Mouse (Mus musculus) limb, embryonic 12.5 days (tissue): Measurements from ENCODE around the gene Zfp541. TPM values are rescaled to one million over a fixed set of nuclear protein-coding genes. Genes with fewer than 3 reads are reported as not detected.

Experiments
- ATAC-seq: fragments of 200-750 bp; cut with Nextera tagmentation; 2 replicates; pipeline ENCODE4 v1.8.0; 2017; ENCODE audit warnings: low read depth, moderate TSS enrichment; ENCODE audit not compliant: insufficient number of reproducible peaks, insufficient read depth, low FRiP score, low TSS enrichment
- H3K27ac ChIP-seq: fragments of 300-500 bp; sonication (generic); 2 replicates; pipeline ENCODE4 v1.5.1; 2016; ENCODE audit warnings: mild to moderate bottlenecking, moderate library complexity
- H3K27me3 ChIP-seq: fragments of 300-500 bp; sonication (generic); 2 replicates; pipeline ENCODE4 v1.6.1; 2016; ENCODE audit warnings: mild to moderate bottlenecking, moderate library complexity
- H3K36me3 ChIP-seq: fragments of 300-500 bp; sonication (generic); 2 replicates; pipeline ENCODE4 v1.6.1; 2016; ENCODE audit warnings: mild to moderate bottlenecking, moderate library complexity
- H3K4me1 ChIP-seq: fragments of 300-500 bp; sonication (generic); replicated peaks from 2 replicates; pipeline ENCODE4 v1.6.1; 2016
- H3K4me2 ChIP-seq: fragments of 300-500 bp; sonication (generic); 2 replicates; pipeline ENCODE4 v1.6.1; 2016; ENCODE audit warnings: mild to moderate bottlenecking, moderate library complexity
- H3K4me3 ChIP-seq: fragments of 300-500 bp; sonication (generic); replicated peaks from 2 replicates; pipeline ENCODE4 v1.5.1; 2016; ENCODE audit warnings: mild to moderate bottlenecking
- H3K9ac ChIP-seq: fragments of 300-500 bp; sonication (generic); replicated peaks from 2 replicates; pipeline ENCODE4 v1.6.1; 2016; ENCODE audit warnings: mild to moderate bottlenecking, moderate library complexity
- H3K9me3 ChIP-seq: fragments of 300-500 bp; sonication (generic); 2 replicates; pipeline ENCODE4 v1.6.1; 2016; ENCODE audit warnings: mild to moderate bottlenecking, moderate library complexity
- WGBS: fragments of 180-500 bp; shearing (Covaris S2); methylation state at CpG from one replicate; pipeline ENCODE4 v1.1.7; 2016; 5-methylcytosine and 5-hydroxymethylcytosine counted together
- polyA plus RNA-seq: library from polyadenylated mRNA; unstranded; fragments of >200 nt; fragmentation: Nextera tagmentation; extraction: Ambion mirVana; gene quantifications from 2 replicates; pipeline ENCODE4 v1.2.1, GENCODE M21; 2016

Gene Zfp541
- polyA plus RNA-seq, 1 experiment from 2014 or later, result not detected

DNA sequence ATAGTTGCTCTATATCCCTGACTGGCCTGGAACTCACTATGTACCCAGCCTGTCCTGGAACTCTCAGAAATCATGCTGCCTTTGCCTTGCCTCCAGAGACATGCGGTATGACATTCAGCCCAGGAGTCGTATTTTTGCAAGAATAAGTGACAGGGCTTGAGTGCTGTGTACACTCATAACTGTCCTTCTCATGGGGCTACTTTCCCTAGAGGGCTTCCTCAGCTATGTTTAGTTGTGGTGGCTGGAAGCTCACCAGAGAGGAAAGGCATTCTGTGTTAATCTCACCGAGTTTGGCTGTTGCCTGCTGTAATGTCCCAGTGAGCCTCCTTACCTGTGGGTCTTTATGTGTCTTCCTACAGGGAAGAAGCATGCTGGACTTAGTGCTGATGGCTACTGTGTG is 33.0 kb downstream of the Zfp541 start:
- 76% methylated on average over 3 of the region's 3 CpGs for WGBS
- H3K9me3 ChIP-seq, result no peaks in the 10 kb centered on the region
- H3K27me3 ChIP-seq, result 0 out of 2 replicates have a peak, but pooled peaks cover 3% of the 10 kb centered on the region
- no peaks in the 10 kb centered on the region for H3K36me3 ChIP-seq
- ATAC-seq, result no peak
- H3K4me1 ChIP-seq, result peaks cover 9% of the 10 kb centered on the region
- no peak overlapping the region for H3K4me3 ChIP-seq
- no peak overlapping the region for H3K9ac ChIP-seq
- H3K27ac ChIP-seq, result no peak overlapping the region
- H3K4me2 ChIP-seq, result no peak overlapping the region

DNA sequence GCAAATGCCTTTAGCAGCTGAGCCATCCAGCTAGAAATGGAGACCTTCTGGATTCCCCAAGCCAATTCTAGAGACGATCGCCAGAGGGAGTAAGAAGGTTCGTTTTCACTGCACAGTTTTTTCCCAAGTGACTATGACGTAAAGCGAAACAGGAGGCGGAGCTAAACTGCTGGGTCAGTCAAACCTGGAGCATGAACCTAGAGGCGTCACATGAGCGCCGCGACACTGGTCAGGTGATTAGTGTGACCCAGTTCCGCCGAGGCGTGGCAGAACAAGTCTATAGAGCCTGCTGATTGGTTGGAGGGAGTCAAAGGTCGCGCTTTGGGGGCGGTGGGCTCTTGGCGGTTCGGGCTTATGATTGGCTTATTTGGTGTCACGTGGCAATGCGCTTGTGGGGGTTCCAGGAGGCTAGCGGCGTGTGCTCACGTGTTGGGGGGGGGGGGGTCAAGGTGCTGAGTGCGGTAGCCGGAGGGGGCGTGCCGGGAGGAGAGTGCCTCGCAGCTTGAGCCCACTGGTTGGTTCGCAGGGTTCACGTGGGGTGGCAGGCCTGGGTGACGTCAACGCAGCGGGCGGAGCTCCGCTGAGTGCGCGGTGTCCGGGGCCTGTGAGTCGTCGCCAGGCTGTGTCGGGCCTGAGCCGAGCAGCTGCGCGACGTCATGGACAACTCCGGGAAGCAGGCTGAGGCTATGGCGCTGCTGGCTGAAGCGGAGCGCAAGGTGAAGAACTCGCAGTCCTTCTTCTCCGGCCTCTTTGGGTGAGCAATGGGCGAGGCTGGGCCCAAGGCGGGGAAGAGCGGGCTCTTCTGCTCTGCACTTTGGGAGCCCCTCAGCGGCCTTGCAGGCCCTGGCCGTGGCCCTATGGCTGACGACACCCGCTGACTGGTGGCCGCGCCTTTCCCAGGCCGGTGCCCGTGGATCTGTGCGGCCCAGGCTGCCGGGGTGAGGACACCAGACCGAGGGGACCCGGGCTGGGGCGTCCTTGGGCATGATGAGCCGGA is 36.7 kb downstream of the Zfp541 start, which contains the start of gene Napa:
Napa (plus strand) TSS at position 438 of the 997 bp plus-strand sequence.
- peaks cover 27% of the 10 kb centered on the region for H3K36me3 ChIP-seq
- H3K4me3 ChIP-seq, result peak within 1 kb of the TSS; percentile 93
- ATAC-seq, result peak; percentile 98
- peak within 1 kb of the TSS; percentile 96 for H3K9ac ChIP-seq
- peak within 1 kb of the TSS; percentile 80 for H3K27ac ChIP-seq
- 0 out of 2 replicates have a peak, but pooled peaks cover 3% of the 10 kb centered on the region for H3K27me3 ChIP-seq
- no peaks in the 10 kb centered on the region for H3K9me3 ChIP-seq
- WGBS, result under 1% methylated on average over 68 of the region's 68 CpGs
- peaks cover 19% of the 10 kb centered on the region for H3K4me1 ChIP-seq
- H3K4me2 ChIP-seq, result peak within 1 kb of the TSS; percentile 86

DNA sequence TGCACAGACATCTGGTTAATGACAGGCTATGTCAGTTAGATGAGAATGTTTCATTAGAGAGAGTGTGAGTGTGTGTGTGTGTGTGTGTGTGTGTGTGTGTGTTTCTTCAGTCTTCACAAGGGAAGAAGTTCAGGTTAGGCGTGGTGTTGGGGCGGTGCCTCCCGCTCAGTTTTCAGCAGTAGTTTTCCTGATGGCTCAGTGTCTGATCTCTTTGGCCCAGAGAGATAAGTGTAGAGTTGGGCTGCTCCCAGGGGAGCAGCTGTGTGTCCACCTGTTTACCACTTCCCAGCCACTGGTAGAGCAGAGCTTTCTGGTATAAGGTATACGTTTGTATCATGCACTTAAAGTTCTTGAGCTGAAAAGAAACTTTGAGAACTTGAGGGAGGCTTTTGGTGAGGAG is 38.3 kb downstream of the Zfp541 start:
- peaks cover 19% of the 10 kb centered on the region for H3K4me1 ChIP-seq
- H3K9me3 ChIP-seq, result no peaks in the 10 kb centered on the region
- peak overlapping the region; percentile 86 for H3K4me2 ChIP-seq
- H3K27me3 ChIP-seq, result no peaks in the 10 kb centered on the region
- 84% methylated on average over 4 of the region's 4 CpGs for WGBS
- no peak for ATAC-seq
- H3K27ac ChIP-seq, result no peak overlapping the region
- H3K9ac ChIP-seq, result peak overlapping the region; percentile 96; the same call in 1 of the 2 replicates
- peak overlapping the region; percentile 93; the same call in 1 of the 2 replicates for H3K4me3 ChIP-seq
- H3K36me3 ChIP-seq, result peaks cover 43% of the 10 kb centered on the region

- Histone ChIP-seq H3K4me1 (peaks cover 19% of the 10 kb centered on the region), H3K9me3 (no peaks in the 10 kb centered on the region), H3K4me2 (no peak overlapping the region), H3K27me3 (no peaks in the 10 kb centered on the region), H3K9ac (no peak overlapping the region), H3K4me3 (no peak overlapping the region), H3K27ac (no peak overlapping the region), H3K36me3 (peaks cover 52% of the 10 kb centered on the region)
- WGBS, result 73% methylated on average over 7 of the region's 7 CpGs
- ATAC-seq, result no peak
Observed at GRCm38 (mm10) chr7:16101081-16101480, 39.5 kb downstream of the Zfp541 start.

DNA sequence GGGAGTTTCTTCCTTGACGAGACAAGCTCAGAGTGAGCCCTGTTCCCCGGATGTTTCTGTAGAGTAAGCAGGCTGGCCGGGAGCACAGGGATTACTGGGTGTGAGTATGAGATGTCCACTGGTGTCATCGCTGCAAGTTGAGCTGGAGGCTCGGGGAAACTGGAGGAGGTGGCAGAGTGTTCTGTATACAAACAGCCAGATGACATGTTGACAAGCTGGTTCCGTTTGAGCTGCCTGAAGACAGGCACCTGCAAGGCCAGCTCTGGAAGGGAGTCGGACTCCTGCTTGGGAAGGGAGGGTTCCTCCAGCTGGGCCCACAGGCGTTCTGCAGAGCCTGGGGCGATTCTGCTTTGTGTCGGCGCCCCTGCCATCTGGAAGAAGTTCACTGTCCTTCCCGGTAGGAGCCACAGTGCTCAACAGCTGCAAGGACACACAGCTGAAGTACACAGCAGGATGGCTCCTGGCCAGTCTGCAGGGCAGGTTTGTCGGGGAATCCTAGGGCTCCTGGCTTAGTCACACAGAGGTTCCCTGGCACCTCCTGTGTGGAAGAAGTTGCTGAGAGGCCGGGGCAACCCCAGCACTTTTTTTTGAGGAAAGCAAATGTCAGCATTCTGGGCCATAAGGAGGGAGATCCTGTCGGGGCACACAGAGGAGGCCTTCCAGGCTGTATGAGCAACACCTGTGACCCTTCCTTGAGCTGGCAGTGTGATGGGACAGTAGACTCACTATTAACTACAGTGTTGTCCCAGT is 40.3 kb downstream of the Zfp541 start:
- Histone ChIP-seq H3K9me3 (no peaks in the 10 kb centered on the region), H3K27me3 (no peaks in the 10 kb centered on the region), H3K36me3 (peaks cover 56% of the 10 kb centered on the region), H3K27ac (no peak overlapping the region), H3K4me3 (no peak overlapping the region), H3K4me1 (peaks cover 19% of the 10 kb centered on the region), H3K9ac (no peak overlapping the region), H3K4me2 (no peak overlapping the region)
- 77% methylated on average over 15 of the region's 15 CpGs for WGBS
- no peak for ATAC-seq

- no peaks in the 10 kb centered on the region for H3K9me3 ChIP-seq
- no peak for ATAC-seq
- H3K4me2 ChIP-seq, result no peak overlapping the region
- H3K9ac ChIP-seq, result no peak overlapping the region
- no peak overlapping the region for H3K4me3 ChIP-seq
- peaks cover 17% of the 10 kb centered on the region for H3K4me1 ChIP-seq
- no peaks in the 10 kb centered on the region for H3K27me3 ChIP-seq
- WGBS, result 94% methylated on average over 5 of the region's 5 CpGs
- H3K27ac ChIP-seq, result no peak overlapping the region
- H3K36me3 ChIP-seq, result peaks cover 64% of the 10 kb centered on the region
Observed at GRCm38 (mm10) chr7:16102686-16103226, 41.1 kb downstream of the Zfp541 start.

- no peak for ATAC-seq
- Histone ChIP-seq H3K27me3 (no peaks in the 10 kb centered on the region), H3K9ac (no peak overlapping the region), H3K4me2 (no peak overlapping the region), H3K36me3 (peaks cover 74% of the 10 kb centered on the region), H3K9me3 (no peaks in the 10 kb centered on the region), H3K4me1 (peaks cover 17% of the 10 kb centered on the region), H3K27ac (no peak overlapping the region), H3K4me3 (no peak overlapping the region)
- WGBS, result 70% methylated on average over 6 of the region's 6 CpGs
Observed at GRCm38 (mm10) chr7:16103760-16104159, 42.1 kb downstream of the Zfp541 start.

DNA sequence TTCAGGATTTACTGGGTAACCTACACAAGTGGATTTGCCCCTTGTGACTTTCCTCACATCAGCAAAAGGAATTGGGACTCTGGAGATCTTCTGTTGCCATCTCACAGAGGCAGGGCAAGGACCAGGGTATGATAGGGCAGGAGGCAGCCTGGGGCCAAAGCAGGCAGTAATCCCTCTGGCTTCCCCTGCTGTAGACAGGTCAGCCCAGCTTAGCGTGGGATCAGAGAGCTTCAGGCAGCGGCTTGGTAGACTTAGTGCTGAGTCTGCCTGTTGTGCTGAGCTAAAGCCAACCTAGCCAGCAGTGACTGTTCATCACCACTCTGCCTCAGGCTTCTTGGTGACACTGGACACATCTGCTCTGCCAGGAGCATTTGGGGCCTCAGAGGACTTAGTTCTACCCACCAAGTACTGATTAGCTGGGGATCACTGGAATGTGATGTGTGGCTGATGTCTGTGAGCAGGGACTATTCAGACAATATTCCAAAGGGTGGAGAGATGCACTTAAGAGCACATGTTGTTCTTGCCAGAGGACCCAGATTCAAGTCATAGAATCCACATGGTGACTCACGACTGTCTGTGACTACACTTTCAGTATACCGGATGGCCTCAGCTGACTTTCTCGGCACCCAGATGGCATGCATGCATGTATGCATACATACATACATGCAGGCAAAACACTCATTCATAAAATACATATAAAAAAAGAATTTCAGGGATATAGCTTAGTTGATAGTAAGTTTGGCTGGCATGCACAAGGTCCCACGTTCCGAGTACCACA is 43.2 kb downstream of the Zfp541 start:
- Histone ChIP-seq H3K4me2 (no peak overlapping the region), H3K4me1 (peaks cover 8% of the 10 kb centered on the region), H3K27me3 (no peaks in the 10 kb centered on the region), H3K36me3 (peaks cover 85% of the 10 kb centered on the region), H3K4me3 (no peak overlapping the region), H3K27ac (no peak overlapping the region), H3K9me3 (no peaks in the 10 kb centered on the region), H3K9ac (no peak overlapping the region)
- ATAC-seq, result no peak
- 90% methylated on average over 7 of the region's 7 CpGs for WGBS

GRCm38 (mm10) chr7:16108886-16109542 is 47.4 kb downstream of the Zfp541 start:
- Histone ChIP-seq H3K27ac (no peak overlapping the region), H3K4me3 (no peak overlapping the region), H3K4me1 (no peaks in the 10 kb centered on the region), H3K36me3 (peaks cover 93% of the 10 kb centered on the region), H3K27me3 (no peaks in the 10 kb centered on the region), H3K9me3 (no peaks in the 10 kb centered on the region), H3K9ac (no peak overlapping the region), H3K4me2 (no peak overlapping the region)
- WGBS, result 91% methylated on average over 9 of the region's 9 CpGs
- no peak for ATAC-seq

DNA sequence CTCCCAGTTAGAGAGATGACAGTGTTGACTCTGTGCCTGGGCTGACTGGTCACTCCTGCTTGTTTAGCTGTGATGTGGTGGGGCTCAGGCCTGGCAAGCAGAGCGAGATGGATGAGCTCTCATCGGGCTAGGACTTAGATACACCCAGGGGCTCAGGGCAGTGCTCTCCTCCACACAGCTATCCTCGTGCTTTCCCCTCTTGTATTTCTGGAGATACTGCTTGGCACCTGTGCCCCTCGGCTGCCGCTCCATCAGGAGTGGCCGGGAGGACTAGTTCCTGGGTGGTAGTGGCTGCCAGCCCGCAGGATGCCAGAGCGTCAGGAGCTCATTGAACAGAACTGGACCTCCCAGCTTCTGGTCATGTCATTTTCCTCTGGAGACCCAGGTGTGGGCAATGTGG is 48.5 kb downstream of the Zfp541 start:
- Histone ChIP-seq H3K9me3 (no peaks in the 10 kb centered on the region), H3K27me3 (no peaks in the 10 kb centered on the region), H3K4me3 (no peak overlapping the region), H3K27ac (no peak overlapping the region), H3K9ac (no peak overlapping the region), H3K4me2 (no peak overlapping the region), H3K36me3 (peaks cover 94% of the 10 kb centered on the region), H3K4me1 (no peaks in the 10 kb centered on the region)
- no peak for ATAC-seq
- 91% methylated on average over 8 of the region's 8 CpGs for WGBS
